Mouse (Mus musculus) left cerebral cortex, postnatal 10 days (tissue): Measurements from ENCODE around the gene Muc3a. TPM values are rescaled to one million over a fixed set of nuclear protein-coding genes. Genes with fewer than 3 reads are reported as not detected.

Experiments
- total RNA-seq, 2 experiments: library from RNA; stranded (reverse); gene quantifications; 2 replicates each; pipeline ENCODE4 v1.2.3; 2021

Gene Muc3a
- total RNA-seq, 2 experiments from 2014 or later = 2.7 to 3.8 TPM

Other genes starting within 250 kb of the Muc3a start
- gene Cldn15, start 245.8 kb downstream of the Muc3a start, total RNA-seq = not detected
- 10 to 100 TPM; 32.5 to 39.6 TPM for gene Plod3, start 225.4 kb downstream of the Muc3a start, total RNA-seq
- gene Znhit1, start 224.4 kb downstream of the Muc3a start, total RNA-seq = 10 to 100 TPM; 77.5 to 84.5 TPM
- gene Vgf, start 186.0 kb downstream of the Muc3a start, total RNA-seq = 100 to 1,000 TPM; 200 to 207 TPM
- gene Ap1s1, start 166.3 kb downstream of the Muc3a start, total RNA-seq = 100 to 1,000 TPM; 228 to 230 TPM
- gene Serpine1, start 140.1 kb downstream of the Muc3a start, total RNA-seq = under 1 TPM; 0.71 to 0.97 TPM
- 1 to 10 TPM; 3.0 to 3.9 TPM for gene Trim56, start 96.2 kb downstream of the Muc3a start, total RNA-seq
- not detected for gene Muc3, start 63.1 kb downstream of the Muc3a start, total RNA-seq
- gene Ache, start 75.1 kb upstream of the Muc3a start, total RNA-seq = 100 to 1,000 TPM in 1 of 2 experiments, 10 to 100 TPM in 1; 99.1 to 105 TPM
- 10 to 100 TPM; 20.4 to 20.8 TPM for gene Ufsp1, start 82.2 kb upstream of the Muc3a start, total RNA-seq
- gene Srrt, start 95.3 kb upstream of the Muc3a start, total RNA-seq = 100 to 1,000 TPM; 164 to 170 TPM
- gene Trip6, start 102.0 kb upstream of the Muc3a start, total RNA-seq = 1 to 10 TPM; 4.1 to 4.9 TPM
- 10 to 100 TPM; 28.6 to 28.9 TPM for gene Slc12a9, start 121.2 kb upstream of the Muc3a start, total RNA-seq
- 1 to 10 TPM; 5.4 to 7.5 TPM for gene Ephb4, start 137.7 kb upstream of the Muc3a start, total RNA-seq